Mouse (Mus musculus): Measurements from ENCODE around the gene Fgfr2.
A peak's percentile ranks its signal among the peaks of the same experiment; 100 is the strongest.

The Fgfr2 gene

DNA sequence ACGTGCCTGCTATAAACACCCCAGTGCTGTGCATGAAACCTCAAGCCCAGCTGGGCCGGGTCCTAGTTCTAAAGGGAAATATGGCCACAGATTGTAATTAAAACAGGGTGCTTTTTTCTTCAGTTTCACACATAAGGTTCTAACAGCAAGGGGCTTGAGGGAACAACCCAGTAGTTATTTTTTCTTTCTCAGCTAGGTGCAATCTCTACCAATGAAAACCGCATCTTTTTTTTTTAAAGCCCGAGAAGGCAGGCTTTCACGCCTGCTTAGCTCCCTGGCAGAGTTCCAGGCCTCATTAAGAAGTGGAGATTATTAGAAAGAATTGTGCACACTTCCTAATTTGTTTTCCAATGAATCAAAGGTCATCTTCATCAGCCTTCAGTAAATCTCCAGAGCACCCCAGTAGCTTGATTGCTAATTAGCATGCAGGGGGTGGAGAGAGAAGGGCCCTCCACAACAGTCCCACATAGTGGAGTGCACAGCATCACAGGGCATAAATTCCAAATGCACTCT, 939.2 kb downstream of the Fgfr2 start:
- no peak for DNase-seq (ENCODE audit: low read depth, low spot score)

DNA sequence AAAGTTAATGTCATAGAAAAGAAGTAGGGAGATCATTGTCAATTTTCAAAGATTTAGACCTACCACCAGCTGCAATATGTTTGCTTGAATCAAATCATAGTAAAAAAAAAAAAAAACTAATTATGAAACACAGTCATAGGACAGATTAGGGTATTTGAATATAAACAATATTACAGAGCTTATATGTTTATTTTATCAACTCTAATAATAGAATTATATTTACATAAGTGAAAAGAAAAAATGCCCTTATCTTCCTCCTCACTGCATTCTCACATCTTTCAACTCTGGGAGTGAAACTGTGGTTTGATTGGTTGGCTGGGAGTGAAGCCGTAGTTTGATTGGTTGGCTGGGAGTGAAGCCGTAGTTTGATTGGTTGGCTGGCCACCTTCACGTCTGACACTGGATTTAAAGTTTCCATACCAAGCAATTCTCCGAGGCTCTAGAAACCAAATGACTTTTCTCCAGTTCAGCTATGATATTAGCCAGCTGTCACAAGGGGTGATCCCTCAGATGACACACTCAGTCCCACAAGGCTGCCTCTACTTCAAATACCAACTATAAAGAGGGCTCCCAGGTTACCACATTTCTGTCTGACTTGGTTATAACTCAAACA, 941.5 kb downstream of the Fgfr2 start:
- DNase-seq (ENCODE audit: low read depth, low spot score): no peak

DNA sequence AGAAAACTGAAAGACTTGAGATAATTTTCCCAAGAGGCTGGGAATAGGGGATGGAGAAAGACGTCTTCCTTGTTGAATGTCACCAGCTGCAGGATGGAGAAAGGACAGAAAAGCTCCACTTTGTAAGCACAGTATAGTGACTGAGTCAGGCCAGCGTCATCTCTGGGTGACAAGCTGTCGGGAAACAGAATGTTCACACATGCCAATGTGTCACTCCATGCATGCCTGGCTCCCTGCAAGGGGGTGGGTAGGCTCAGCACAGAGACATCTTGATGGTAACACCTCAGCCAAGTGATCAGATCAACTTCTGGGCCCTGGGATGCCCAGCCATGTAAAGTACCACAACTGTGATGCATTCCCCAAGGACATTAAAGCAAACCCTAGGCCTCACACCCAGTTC, 942.1 kb downstream of the Fgfr2 start:
- DNase-seq (ENCODE audit: low read depth, low spot score): no peak

DNA sequence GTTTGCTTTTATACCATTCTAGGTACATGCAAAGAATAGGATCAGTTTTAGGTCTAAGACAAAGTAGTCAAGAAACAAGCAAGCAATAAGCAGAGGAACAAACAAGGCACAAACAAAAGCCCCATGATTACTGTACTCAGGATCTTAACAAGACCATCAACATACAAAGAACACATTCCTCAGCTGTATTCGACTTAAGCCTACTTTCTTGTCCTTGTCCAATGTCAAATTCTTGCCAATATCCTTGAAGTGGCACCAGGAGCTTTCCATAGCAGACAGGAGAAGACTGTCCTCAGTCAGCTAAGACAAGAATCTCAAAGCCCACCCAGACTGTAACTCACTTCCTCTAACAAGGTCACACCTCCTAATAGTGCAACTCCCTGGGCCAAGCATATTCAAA, 944.1 kb downstream of the Fgfr2 start:
- no peak for DNase-seq (ENCODE audit: low read depth, low spot score)

DNA sequence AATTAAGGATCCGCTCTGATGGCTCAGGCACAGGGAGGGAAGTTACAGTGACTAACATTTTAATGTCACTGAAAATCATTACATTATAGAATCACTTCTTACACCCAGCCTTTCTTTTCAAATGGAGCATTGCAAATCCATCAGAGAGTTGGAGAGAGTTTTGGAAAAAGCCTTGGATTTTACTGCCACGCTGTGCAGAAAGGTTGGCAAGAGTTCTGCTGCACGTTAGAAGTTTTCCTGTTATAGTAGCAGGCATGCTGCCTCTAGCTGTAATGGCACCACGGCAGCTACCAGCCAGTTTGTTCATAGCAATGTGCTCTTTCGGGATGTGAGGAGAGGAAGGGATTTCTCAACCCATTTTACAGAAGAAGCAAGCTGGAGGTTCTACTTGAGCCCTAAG, 948.4 kb downstream of the Fgfr2 start:
- no peak for DNase-seq (ENCODE audit: low read depth, low spot score)

DNA sequence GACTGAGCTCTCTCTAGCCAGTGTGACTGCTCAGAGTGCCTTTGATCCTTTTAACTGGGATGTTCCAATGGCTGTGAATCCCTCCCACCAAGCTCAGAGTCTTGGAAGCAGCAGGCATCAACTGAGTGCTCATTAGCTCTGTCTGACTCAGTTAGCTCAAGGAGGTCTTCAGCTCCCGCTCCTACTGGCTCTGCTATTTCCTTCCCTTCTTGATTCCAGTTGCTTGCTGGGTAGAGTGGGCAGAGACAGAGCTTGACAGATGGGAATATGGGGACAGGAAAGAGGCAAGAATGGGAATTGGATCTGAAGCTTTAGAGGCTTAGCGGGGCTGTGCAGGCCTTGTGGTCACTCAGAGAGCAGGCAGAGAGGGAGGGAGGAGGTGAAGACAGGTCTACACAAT, 948.9 kb downstream of the Fgfr2 start:
- no peak for DNase-seq (ENCODE audit: low read depth, low spot score)

DNA sequence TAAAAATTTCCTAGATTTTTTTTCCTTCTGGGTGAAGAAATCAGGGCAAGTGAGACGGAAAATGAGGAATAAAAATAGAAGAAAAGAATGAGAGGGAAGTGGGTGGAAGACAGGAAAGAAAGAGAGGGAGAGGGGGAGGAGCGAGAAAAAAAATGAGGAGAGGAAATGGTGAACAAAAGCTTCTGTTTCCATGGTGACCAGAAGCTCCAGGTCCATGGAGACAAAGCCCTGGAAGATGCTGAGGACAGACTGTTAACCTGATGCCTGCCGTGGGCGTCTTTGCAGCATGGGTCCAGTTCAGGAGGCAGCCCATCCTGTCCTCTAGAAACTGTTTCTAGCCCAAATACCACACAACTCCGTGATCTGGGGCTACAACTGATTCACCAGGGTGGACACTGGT, 950.9 kb downstream of the Fgfr2 start:
- no peak for DNase-seq (ENCODE audit: low read depth, low spot score)

DNA sequence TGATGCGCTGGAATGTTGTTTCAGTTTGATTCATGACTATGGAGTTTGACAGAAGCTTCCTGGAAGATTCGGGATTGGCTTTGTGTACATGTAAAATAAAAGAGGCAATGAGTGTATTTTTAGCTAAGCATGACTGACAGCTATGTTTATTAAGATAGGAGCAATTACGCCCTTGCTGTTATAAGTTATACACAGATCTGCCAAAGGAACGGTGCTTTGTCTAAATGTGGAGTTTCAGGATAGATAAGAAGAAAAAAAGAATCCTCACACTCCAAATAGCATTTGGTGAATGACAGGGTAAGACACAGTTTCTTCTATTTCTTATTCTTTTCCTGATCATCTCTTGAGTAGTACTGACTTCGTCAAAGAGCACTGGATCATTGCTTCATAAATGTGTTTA, 951.4 kb downstream of the Fgfr2 start:
- no peak for DNase-seq (ENCODE audit: low read depth, low spot score)

DNA sequence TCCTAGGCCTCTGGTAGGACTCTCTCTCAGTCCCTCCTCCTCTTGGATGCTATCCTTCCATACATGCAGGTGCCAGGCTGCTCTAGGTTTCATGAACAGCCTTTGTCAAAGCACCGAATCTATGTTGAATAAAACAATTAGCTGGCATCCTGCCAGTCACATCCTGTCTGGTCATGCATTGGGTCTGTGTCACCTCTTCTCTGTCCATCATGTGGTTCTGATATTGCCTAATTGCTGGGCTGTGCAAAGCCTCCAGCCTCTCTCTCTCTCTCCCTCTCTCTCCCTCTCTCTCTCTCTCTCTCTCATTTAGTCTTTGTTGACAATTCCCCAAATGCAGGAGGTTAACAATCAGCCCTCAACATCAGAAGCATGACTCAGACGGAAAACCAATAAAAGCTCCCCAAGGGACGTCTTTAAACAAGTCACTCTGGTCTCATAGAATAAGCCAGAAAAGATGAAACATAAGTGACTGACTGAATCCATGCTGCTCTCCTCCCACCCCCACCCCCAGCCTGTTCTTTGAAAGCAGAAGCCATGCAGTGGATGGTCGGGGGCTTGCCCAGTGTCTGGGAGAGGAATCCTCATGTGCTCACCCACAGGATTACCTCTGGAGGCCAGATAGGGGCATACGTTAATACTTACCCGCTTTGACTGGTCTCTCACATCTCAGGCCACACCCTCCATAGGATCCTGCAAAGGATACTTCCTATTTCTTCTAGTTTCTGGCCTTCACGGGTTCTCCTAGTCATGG, 953.6 kb downstream of the Fgfr2 start:
- no peak for DNase-seq (ENCODE audit: low read depth, low spot score)

DNA sequence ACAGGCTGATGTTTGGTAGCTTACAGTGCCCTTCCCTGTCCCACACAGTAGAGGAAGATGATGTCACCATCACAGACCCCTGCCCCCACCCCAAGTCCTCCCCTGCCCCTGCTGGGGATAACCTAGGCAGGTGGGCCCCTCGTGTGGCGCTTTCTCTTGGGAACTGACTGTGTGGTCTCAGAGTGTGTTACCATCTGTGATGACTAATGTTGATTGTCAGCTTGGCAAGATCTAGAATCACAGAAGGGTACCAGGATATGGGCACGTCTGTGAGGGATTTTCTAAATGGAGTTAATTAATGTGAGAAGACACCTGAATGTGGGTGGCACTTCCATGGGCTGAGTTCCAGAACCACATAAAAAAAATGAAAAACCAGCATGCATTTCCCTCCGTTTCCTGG, 955.9 kb downstream of the Fgfr2 start:
- no peak for DNase-seq (ENCODE audit: low read depth, low spot score)

DNA sequence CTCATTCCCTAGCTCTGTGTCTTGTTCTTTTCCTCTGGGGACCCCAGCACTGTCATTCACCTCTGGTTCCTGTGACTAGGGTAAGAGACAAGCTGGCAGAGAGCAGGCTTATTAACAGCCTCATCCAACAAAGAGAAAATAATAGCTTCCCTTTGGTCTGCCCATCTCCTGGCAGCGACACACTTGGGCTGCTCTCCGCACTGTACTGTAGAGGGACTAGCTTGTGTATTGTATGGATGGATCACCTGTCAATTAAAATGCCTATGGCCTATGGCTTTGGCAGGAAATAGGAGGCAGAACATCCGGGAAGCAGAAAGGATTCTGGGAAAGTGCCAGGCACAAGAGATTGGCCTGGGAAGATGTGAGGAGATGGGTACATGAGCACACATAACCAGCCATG, 960.9 kb downstream of the Fgfr2 start:
- DNase-seq (ENCODE audit: low read depth, low spot score): no peak

DNA sequence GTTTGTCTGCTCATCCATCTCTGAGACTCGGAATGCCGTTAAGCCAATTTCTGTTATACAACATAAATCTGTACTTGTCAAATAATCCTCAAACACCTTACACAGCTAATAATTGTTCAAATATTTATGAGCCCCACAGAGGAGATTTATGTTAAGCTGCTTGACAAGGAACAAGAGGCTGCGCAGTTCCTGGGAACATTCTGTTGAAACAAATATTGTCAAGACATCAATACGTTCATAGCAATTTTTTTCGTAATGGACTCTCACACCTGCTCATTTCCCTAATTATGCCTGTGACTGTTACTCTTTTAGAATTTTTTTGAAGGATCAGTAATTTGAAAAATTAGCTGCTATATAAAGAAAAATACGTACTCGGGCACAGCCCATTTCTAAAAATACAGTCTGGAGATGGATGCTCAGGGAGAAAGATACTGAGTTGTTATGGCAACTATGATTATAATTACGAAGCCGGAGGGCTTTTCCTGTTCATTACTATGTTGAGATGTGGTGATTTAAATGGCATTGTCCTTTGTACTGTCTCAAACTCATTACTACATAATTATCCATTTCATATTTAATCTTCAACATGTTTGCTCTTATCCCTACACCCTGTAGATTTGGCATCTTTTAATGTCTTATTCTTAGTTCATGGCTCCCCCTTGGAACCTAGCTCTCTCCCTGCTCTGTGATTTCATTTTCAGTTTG, 964.7 kb downstream of the Fgfr2 start:
- peak; percentile 50 for DNase-seq (ENCODE audit: low read depth, low spot score)

DNA sequence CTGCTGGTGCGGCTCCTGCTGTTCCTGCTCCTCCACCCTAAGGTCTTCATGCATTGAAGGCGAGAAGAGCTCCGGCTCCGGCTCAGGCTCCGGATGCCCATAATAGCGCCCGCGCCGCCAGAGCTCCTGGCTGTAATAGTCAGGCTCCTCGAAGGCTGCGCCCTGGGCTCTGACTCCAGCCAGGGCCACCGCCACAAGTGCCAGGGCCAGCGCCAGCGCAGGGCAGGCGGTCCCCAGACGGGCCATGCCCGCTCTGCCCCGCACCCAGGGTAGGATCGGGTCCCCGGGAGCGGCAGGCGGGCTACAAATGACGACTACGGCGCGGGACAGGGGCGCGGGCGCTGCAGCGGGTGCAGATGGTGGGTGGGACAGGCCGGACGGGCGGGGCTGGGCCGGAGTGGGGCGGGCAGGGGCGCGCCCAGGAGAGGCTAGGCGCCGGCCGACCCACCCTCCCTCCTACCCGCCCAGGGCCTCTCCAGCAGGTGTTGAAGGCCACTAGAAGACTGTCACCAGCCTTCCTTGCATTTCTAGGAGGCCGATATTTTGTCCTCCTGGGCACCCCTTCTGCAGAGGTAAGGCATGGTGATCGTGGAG, 968.7 kb downstream of the Fgfr2 start, which contains the start of gene Cpxm2:
Gene Cpxm2, minus strand, starts transcription at position 372 of the 594 bp plus-strand sequence.
- no peak for DNase-seq (ENCODE audit: low read depth, low spot score)

DNA sequence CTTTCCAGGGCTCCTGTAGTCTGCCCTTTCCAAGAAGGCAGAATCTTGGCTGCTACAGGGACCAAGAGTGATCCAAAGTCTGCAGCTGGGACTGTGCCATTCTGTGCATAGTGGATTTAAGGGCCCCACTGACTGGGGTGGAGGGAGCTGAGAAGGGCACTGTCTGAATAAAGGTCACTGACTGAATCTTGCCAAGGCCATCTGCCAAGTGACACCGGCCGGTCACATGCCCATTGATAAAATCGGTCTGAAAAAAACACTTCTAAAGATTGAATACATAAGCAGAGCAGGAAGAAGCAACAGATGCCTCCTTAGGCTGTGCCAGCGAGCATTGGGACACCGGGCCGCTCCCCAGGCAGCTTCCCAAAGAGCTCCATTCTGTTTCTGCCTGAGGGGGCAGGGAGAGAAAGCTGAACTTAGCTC, 969.4 kb downstream of the Fgfr2 start:
- DNase-seq (ENCODE audit: low read depth, low spot score): peak; percentile 55

DNA sequence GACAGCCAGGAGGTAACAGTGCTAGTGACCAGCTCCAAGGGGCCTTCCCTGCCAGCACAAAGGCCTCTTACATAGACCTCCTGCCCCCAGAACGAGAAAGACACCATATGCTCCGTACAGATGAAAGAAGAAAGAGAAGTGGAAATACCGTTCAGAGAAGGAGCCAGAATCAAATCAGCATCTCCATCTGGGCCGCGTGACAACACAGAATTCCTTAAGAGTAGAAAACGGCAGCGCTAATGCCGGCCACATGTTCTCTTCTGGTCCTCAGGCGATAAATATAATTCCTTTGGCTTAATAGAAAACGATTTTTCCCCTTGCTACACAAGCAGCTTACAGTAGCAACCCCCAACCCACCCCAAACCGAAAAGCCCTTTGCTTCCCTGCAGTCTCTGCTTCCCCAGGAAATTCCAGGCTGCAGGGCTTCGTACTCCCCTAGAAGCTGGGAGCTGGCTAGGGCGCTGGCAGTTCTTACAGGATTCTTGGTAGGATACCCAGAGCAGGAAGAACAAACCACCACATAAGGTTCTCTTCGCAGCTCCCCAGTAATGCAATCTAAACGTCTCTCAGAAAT, 977.8 kb downstream of the Fgfr2 start:
- DNase-seq (ENCODE audit: low read depth, low spot score): no peak

DNA sequence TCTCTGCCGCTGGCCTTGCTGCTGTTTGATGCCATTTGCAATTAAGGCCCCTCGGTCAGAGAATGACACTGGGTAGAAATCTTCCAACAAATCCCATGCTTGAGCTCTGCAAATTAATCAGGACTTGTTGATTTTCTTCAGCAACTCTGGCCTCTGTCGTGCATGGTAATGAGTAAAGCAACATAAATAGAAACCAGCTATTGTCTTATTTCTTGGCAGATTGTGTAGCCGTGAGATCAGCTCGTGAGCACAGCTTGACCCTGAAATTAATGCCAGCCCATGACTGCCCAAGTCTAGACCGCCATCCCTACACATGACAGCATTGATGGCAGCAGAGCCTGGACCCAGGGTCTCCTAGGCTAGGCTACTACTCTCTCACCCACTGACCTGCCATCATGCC, 994.5 kb downstream of the Fgfr2 start:
- DNase-seq (ENCODE audit: low read depth, low spot score): no peak

DNA sequence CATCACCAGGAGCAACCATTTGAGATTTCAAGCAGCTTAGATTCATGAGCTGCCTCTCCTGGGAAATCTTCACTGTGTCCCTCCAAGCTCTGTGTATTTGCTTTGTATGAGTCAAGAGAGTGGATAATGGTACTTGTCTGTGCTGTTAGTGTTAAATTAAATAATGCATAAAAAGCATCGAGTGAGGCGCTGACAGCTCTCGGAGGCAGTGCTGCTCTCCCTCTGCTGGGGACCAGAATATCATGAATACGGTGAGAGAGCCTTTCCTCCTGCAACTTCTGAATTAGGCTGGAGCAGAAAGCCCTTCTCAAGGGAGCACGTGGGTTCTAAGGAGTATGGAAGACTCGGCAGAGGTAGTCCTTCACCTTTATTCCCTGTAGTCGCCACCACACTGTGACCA, 998.2 kb downstream of the Fgfr2 start:
- no peak for DNase-seq (ENCODE audit: low read depth, low spot score)

DNA sequence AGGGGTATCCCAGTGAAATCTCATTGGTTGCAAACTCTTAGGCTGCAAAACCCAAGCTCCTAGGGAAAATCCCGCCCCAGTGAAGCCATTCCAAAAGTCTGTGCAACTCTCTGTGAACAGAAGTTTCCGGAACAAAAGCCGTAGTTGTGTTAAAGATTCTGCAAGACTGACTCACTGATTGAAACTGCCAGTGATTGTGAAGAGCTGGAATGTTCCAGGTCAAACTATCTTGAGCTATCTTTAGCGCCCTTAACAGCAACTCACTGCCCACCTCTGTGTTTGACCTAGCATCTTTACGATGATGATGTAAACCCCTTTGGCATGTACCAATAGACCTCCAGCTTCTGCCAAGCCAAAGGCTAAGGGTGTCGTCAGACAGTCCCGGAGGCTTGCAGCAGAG, 999.9 kb downstream of the Fgfr2 start:
- DNase-seq (ENCODE audit: low read depth, low spot score): no peak

DNA sequence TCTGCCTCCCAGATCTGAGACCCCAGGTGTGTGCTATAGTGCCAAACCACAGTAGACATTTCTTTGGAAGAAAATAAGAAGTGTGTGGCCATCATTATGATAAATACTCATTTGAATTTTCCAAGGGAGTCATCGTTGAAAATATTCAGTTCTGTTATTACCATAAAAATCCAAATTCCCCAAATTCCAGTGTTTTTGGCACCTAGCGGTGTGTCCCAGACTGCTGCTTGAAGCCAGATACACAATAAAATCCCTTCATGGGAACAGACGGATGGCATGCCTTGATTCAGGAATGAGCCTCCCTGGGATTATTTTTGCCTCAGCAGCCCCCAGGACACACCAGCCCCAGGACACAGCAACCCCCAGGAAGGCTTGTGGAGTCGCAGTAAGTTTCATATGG, 1003.3 kb downstream of the Fgfr2 start:
- DNase-seq (ENCODE audit: low read depth, low spot score): no peak

DNA sequence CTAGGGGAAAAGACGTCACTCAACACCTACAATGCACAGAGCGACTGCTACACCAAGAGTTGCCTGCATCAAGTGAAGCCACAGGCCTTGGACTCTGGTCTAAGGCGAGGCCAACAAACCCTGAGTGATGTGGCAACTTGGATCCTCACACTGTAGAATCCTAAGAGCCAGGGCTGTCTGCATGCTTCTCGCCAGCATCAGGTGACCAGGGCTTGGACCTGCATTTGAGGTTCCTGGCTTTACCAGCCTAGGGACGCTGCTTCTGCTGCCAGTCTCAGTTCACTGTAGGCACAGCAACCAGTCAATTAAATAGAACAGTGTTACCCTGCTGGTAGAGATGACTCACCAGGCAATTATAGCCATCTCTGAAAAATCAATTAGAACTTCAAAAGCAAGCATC, 1011.4 kb downstream of the Fgfr2 start:
- DNase-seq (ENCODE audit: low read depth, low spot score): no peak

DNA sequence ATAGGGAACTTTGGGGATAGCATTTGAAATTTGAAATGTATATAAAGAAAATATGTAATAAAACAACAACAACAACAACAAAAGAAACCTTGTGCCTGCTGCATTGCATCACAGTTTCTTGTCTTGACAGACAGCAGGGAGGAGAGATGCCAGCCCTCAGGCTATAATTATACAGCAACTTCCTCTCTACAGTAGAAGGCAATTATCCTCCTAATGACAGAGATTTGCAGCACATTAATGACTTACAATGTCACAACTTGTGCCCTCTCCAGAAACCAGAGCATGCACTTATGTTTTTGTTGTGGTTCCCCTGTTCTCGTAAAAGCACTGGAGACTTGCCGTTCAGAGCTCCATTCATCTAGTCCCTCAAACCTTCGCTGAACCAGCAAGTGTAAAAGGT, 1012.8 kb downstream of the Fgfr2 start:
- DNase-seq (ENCODE audit: low read depth, low spot score): no peak

DNA sequence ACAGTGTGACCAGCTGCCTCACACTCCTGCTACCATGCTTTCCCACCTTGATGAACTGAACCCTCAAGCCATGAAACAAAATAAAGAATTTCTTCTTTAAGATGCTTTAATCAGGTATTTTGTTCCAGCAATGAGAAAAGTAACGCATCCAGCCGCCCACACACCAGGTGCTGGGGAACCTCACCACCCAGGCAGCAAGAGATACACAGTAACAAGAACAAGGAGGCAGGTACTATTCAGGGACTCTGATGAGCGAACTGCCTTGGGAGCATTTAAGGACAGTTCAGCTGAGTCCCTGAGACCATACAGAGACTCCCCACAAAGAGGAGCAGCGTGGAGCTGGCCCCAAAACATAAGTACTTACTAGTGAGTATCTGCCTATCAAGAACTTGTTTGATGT, 1016.3 kb downstream of the Fgfr2 start:
- no peak for DNase-seq (ENCODE audit: low read depth, low spot score)
